Mouse (Mus musculus) cerebellum, postnatal 14 days (tissue): ENCODE results near the gene 2810408A11Rik.
"Not testable (repeated sequence)": the region's sequence is repeated elsewhere in the genome, so short reads cannot be mapped to it uniquely, and the experiment has no call there.

ENCODE experiments used
- DNase-seq, 2 experiments: peaks; one replicate each; pipeline ENCODE4 v3.0.0; 2021; ENCODE audit warnings: mixed read lengths in 2 of 2

The 2810408A11Rik gene

DNA sequence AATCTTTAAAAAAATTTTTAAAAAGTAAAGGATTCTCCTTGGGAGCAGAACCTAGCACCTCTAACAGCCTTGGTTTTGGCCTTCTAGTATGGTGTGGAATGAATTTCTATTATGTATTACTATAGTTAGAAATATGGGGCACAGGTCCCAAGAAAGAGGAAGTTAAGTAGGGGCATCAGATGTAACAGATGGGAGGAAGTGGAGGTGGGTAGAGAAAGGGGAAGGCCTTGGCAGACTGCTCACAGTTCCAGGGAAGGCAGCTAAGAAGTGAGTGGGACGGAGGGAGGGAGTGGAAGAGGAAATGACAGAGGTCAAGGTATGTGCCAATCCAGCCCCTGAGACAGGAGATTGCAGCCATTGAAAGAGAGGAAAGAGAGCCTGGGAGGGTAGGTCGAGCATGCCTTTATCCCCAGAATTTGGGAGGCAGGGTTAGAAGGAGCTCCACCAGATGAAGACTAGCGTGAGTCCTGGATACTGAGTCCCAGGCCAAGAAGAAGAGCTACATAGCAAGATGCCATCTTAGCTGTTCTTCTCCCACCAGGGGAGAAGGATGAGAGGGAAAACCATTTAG is 30.3 kb upstream of the 2810408A11Rik start:
- no peak for DNase-seq

DNA sequence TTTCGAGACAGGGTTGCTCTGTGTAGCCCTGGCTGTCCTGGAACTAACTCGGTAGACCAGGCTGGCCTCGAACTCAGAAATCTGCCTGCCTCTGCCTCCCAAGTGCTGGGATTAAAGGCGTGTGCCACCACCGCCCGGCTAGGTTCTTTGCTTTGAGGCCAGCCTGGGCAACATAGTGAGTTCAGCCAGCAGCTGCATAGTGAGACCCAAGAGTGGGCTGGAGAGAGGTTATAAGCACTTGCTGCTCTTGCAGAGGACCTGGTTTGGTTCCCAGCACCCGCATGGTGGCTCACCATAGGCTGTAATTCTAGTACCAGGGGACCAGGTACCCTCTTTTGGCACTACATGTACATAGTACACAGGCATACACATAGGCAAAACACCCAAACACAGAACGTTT is 29.4 kb upstream of the 2810408A11Rik start:
- not testable (repeated sequence) for DNase-seq

DNA sequence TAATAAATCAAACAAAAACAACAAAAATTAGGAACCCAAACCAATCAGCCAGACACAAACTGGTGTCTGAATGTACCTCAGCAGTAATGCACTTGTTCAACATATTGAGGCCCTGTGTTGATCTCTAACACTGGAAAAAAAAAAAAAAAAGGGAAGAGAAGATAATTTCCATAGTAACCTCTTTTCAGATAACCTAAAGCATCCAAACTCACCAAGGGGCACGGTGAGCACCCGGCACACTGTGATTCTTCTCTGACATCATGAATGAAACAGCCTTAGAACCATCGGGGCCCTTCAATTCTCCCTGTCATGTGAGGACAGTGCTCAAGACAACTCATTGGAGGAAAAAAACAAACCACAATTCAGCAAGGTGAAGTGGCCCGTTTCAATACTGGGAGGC is 28.9 kb upstream of the 2810408A11Rik start:
- DNase-seq: no peak

DNA sequence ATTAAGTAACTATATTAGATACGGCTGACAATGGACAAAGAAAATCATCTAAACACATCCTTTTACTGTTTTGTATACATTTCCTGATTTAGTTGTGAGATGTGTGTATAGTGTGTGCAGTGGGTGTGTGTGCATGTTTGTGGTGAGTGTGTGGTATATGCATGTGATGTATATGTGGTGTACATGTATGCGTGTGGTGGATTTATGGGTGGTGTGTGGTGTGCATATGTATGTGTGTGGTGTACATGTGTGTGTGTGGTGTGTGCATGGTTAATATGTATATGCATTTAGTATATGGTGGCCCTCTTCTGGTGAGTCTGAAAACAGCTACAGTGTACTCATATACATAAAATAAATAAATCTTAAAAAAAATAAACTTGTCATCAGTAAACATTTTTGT is 26.7 kb upstream of the 2810408A11Rik start:
- DNase-seq: no peak

DNA sequence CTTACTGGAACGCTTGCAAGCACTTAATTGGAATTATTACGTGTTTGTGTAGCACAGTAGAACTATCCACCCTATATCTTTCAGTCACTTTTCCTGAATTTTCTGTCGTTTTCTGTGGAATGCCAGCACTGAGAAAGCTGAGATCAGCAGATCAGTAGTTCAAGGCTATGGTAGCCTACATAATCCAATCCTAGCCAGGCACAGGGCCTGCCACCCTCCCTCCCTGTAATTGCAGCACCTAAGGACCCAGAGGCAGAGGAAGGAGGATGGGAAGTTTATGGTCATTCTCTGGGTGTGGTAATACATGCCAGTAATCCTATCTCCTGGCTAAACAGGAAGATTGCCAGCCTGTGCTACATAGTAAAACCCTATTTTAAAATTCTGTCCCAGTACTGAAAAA is 22.0 kb upstream of the 2810408A11Rik start:
- DNase-seq: no peak

DNA sequence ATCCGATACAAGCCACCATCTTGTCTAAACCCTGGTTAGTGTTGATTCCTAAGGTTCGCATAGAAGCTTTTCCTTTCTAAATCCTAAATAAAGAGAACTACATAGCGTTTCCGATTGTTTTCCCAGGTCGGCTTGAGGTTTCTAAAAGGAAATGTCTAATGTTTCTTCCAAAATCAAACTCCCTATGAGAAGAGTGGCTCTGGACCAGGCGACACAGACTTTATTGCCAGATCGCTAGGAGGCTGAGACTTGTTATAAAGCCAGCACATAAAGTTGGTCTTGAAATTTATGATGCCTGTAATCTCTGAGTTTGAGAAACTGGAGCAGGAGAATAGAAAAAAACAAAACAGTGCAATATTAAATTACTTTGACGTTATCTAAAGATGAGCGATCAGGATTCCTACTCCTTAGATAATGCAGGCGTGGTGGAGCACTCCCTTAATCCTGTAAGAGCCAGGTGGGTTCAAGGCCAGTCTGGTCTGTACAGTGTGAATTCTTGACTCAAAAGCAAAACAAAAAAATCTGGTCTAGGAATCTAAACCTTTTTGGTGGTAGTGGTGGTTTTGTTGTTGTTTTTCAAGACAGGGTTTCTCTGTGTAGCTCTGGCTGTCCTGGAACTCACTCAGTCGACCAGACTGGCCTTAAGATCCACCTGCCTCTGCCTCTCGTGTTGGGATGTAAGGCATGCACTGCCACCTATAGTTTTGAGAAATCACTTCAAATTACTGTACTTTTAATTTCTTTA is 21.4 kb upstream of the 2810408A11Rik start:
- no peak for DNase-seq

DNA sequence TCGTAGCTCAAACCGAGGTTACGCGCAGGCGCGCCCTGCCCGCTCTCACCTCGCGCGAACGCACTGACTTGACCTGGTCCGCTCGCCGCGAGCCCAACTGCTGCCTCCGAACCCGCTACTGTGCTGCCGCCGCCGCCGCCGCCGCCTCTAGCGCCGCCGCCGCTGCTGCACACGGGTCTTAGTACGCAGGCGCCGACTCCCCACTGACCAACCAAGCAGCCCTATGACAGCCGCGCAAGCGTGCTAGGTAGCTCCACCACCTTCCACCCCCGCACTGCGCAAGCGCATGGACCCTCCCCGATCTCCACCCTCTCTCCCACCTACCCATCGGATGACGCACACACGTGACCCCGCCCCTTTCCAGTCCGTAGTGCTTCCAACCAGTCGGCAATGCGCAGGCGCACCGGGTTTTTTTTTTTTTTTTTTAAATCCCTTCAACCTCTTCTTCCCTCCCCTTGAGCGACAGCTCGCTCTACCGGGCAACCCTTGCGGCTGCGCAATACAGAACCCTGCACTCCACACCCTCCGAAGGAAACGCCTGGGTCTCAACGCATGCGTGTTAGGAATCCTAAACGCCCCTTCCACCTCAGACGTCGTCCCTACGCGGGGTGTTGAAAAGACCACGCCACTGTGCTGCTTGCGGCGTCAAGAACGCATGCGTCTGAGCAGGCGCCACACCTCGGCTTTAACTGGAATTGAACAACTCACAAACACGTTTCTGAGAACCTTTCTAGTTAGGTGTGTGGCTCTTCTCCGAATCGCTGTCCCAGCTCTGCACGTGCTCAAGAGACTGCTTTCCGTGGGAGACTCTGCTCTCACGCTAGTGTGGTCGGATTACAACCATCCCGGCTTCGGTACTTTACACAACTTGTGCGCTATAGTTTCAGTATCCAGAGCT is 20.6 kb upstream of the 2810408A11Rik start, which contains the start of gene Eif5a:
TSS of gene Eif5a (minus strand) at position 845 of the 898 bp plus-strand sequence.
- DNase-seq: peak; percentile 100

DNA sequence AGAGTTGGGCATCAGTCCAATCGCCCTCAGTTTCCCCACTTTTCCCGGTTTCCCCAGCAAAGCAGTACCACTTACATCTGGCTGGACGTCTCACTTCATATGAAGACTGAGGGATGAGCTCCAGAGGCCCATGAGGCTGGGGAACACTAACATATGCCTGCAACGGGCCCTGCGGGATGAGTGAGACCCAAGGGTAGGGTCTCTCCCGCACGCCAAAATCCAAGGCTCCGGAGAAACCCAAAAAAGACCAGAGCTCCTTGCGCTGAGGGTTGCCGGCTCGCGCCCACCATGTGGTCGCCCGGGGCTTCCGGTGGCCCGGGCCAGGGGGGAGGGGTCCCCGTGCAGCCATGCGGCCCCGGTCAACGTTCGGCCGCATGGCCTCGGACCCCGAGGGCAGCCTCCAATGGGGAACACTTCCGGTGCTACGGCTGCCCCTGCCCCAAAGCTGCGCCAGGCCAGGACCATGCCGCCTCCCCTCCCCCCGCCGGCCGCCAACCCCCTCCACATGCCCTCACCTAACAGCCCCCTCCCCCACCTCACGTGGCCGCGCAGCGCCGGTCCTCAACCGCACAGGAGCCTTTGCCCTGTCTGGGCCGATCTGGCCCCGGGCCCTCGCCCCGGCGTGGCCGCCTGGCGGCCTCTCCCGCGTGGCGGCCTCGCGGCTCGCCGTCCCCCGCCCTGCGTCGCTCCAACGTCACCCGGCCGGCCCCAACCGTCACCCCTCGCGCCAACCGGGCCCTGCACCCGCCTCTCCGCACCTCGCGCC is 19.7 kb upstream of the 2810408A11Rik start:
- peak; percentile 51 to 83 for DNase-seq

DNA sequence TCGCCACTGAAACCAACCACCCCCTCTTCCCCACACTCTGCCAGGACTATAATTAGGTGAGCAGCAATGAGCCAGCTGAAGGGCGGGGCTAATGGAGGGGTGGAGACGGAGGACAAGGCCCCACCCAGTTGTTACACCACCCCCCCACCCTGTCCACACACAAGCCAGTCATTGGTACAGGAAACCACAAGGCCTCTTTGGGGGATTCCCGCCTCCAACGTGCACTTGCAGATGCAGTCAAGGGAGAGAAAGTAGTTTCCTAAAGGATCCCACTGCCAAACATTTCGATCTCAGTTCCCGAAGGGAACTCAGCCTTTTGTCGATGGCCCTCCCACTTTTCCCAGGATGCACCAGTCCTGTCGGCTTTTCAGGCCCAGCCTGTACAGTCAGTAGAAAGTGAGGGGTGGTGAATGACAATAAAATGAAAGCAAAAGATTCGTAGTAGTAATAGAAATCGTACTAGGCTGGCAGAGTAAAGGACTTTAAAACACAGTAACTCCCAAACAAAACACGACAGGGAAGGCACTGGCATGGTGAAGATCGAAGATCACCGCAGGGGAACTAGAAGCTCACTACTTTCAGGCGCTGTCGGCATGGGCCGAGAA is 19.0 kb upstream of the 2810408A11Rik start:
- DNase-seq: peak; percentile 66 to 84

DNA sequence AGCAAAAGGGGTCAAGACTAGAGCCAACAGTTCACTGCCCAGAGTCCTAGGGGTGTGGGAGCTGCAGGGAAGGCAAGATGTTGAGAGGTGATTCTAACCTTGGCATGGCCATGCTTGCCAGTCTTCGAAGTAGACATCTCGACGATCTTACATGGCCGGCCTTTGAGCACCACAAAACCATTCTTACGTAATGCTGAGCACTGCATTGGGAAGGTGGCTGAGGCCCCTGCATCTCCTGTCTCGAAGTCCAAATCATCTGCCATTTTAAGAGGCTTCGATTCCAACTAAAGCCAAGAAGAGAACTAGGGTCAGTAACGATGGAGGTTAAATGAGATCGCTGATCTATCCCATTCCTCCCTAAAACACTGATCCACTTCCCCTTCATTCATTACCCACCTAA is 18.3 kb upstream of the 2810408A11Rik start:
- no peak for DNase-seq

DNA sequence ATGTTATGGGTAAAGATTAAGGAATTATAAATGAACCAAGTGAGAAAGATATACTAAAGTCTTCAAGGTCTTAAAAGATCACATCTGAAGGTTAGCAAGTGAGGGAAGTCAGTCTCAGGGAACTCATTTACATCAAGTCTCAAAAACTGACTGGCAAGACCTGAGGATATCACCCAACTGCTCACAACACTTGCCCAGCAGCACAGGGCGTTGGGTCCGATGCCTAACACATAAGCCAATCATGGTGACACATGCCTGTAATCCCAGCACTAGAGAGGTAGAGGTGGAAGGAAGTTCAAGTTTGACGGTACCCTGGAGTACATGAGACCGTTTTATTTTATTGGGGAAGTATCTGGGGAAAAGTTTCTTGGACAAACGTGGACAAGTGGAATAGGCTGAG is 17.3 kb upstream of the 2810408A11Rik start:
- no peak for DNase-seq

DNA sequence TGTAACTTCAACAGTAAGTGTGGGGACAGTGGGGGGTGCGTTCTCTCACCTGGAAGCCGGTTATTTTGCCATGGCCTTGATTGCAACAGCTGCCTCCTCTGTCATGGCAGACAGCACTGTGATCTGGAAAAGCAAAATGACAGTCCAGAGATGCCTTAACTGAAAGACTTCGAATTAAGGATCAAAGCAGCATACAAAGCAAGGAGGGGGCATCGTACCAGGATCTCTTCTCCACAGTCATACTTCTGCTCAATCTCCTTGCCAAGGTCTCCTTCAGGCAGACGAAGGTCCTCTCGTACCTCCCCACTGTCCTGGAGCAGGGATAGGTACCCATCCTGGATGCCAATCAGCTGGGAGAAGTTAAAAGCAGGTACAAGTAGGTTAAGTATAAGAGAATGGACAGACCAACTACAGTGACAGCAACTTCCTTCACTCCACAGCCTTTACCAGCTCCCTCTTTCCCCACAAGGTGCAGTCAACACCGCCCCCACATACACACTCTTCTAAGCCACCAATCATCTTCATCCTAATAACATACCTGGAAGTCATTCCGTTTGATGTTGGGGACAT is 16.7 kb upstream of the 2810408A11Rik start:
- no peak for DNase-seq

DNA sequence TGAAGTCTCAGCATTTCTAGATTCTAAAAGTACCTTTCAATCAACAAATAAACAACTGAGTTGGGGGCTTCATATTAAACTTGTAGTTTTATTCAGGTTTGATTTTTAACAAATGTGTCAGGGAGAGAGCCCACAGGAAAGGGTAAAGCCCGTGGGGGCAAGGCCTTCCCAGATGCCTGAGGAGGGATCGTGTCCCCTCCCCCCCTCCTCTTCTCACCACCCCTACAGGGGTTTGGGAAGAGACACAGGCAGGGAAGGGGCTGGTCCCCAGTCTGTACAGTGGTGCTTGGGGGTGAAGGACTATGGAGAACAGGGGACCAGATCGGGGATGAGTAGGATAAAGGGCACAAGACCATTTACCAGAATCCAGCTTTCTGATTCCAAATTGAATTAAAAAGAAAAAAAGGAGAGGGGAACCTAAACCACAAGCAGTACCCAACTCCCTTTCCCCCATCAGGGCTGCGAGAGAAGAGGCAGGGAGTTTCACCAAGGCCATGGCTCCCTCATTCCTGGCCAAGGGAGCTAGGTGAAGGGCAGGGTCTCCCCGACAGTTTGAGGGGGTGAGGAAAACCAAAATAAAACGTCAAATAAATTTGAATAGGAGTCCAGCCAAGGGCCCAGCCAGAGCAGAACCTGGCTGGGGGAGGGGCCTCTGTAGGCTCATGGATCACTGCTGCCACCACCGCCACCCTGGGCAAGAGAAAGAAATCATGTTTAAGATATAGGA is 16.0 kb upstream of the 2810408A11Rik start:
- DNase-seq: not testable (repeated sequence)

DNA sequence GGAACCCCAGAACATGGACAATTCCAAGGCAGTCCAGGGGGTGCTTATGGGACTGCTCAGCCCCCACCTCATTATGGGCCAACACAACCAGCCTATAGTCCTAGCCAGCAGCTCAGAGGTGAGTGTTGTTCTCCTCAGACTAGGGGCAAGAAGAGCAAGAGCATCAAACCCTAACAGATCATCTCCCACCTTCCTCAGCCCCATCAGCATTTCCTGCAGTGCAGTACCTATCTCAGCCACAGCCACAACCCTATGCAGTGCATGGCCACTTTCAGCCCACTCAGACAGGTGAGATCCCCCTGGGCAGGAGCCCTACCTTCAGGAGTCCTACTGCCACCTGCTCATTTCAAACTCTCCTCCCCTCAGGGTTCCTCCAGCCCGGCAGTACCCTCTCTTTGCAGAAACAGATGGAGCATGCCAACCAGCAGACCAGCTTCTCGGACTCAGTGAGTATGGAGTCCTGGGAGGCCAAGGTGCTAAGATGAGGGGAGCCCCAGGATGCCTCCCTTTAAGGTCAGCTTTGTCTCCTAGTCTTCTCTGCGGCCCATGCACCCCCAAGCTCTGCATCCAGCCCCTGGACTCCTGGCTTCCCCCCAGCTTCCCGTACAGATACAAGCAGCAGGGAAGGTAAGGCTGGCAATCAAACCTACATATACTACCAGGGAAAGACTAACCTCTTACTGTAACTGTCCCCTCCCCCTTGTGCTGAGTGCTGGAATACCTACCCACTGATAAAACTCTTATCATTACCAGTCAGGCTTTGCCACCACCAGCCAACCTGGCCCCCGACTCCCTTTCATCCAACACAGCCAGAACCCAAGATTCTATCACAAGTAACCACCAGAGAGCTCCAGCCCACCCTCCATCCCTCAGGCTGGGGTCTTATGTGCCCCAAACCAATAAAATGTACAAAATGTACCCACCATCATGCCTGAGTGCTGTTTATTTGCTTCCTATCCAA is 15.2 kb upstream of the 2810408A11Rik start:
- DNase-seq: no peak

DNA sequence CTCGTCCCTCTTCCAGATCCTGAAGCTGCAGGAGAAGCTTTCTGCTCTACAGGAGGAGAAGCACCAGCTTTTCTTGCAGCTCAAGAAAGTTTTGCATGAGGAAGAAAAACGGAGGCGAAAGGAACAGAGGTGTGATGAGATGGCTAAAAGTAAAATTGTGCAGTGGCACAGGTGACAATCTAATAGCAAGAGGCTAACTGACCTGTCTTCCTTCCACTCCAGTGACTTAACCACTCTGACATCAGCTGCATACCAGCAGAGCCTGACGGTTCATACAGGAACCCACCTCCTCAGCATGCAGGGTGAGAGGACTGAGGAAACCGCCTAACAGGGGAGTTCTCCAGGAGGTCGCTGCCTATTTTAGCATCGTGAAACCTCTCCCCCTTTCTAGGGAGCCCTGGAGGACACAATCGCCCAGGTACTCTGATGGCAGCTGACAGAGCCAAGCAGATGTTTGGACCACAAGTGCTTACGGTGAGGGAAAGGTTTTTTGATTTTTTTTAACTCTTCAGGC is 14.2 kb upstream of the 2810408A11Rik start:
- DNase-seq: no peak

DNA sequence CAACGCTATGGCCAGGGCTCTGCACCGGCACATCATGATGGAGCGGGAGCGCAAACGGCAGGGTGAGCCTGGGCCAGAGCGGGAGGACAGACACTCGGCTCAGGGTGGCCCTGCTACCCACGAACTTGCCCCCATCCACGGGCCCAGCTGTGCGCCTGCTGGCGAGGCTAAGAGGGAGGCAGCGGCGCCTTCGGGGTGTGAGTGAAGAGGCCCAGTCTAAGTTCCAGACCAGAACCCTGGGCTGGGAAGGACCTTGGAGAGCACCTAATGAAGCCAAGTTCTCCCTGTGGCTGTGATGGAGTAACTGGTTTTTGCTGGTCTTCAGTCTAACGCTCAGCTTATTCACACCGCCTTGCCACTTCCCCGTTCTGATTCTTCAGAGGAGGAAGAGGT is 13.6 kb upstream of the 2810408A11Rik start:
- no peak for DNase-seq

DNA sequence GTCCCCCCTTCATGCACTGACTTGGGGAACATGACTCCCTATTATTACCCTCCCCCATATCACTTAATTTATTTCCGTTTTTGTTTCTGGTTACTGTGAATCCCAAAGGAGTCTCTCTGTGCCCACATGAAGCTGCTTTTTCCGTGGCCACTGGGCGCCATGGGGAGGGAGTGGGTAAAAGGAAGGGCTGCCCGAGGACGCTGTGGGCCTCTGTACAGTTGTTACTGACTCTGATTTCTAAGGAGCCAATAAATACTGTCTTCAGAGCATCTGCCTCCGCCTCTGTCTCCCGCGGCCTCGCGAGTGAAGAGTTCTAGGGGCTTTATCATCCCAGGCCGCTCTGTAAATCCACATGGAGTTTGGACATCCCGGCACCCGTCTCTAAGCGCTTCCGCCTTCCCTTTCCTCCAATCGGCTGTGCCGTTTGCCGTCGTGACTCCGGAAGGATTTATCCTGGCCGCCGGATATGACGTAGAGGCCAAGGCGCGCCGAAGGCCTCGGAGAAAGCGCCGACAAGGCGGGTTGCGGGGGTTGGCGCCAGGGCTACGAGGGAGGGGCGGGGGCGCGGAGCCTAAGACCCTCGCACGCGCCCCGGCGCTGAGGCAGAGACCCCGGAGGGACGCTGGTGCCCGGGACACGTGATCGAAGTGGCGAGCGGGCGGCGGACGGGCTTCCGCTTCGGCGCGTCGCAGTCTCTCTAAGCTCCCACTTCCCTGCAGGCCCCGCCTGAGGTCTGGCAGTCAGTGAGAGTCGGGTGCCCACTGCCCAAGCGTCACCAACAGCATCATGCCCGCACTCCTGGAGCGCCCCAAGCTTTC is 13.0 kb upstream of the 2810408A11Rik start, which contains the start of gene Gps2:
TSS of gene Gps2 (plus strand) at position 335 of the 818 bp plus-strand sequence.
- DNase-seq: peak; percentile 93 to 94

DNA sequence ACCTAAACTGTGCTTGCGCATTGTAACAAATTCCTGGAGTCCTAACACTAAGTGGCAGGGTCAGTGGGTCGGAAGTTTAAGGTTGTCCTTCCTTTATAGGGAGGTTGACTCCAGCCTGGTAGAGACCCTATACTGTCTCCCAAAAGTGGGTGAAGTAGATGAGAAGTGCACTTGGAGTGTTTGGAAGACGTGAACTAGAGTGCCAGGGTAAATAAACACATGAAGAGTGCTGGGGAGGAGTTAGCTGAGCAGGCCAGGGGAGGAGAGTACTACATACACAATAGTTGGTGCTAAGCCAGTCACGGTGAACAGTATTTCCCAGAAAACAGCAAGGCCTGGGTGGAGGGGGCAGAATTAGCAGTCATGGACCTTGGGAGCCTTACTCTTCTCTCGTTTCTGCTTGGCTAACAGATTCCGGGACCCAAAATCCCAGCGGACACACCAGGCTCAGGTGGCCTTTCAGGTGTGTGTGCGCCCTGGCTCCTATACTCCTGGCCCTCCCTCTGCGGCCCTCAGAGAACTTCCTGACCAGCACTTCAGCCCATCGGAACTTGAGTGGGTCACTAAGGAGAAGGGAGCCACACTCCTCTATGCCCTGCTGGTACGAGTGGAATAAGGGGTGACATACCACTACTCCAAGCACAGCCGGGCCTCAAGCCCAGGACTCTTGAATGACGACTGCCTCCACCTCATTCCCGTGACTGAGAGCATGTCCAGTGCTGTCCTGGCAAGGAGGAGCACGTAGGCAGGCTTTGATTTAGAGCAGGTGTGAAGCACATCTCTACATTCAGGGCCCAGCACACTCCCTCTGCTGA is 12.1 kb upstream of the 2810408A11Rik start:
- no peak for DNase-seq
